Mouse (Mus musculus) hindbrain, embryonic 12.5 days (tissue): Measurements from ENCODE around the gene Prorsd1. TPM values are rescaled to one million over a fixed set of nuclear protein-coding genes. Genes with fewer than 3 reads are reported as not detected.

Experiments
- polyA plus RNA-seq: library from polyadenylated mRNA; unstranded; fragments of >200 nt; fragmentation: Nextera tagmentation; extraction: Ambion mirVana; gene quantifications from 2 replicates; pipeline ENCODE4 v1.2.1, GENCODE M21; 2016

Gene Prorsd1
- polyA plus RNA-seq, 1 experiment from 2014 or later = 19.6 TPM

Other genes with a start within 250 kb of the Prorsd1 start
- 82.6 and 89.8 TPM in 2 replicates for gene Ccdc88a, start 141.4 kb downstream of the Prorsd1 start, polyA plus RNA-seq
- gene Mtif2, start 11.4 kb upstream of the Prorsd1 start, polyA plus RNA-seq = 54.7 and 54.8 TPM in 2 replicates
- 0.29 TPM in 1 of 2 replicates, not detected in the other for gene Clhc1, start 32.9 kb upstream of the Prorsd1 start, polyA plus RNA-seq
- 662 and 771 TPM in 2 replicates for gene Rps27a, start 33.1 kb upstream of the Prorsd1 start, polyA plus RNA-seq
- gene Rtn4, start 177.9 kb upstream of the Prorsd1 start, polyA plus RNA-seq = 115 and 117 TPM in 2 replicates